Mouse (Mus musculus) G1E (cell line): ENCODE measurements at regions not wholly inside any gene's neighbourhood (a gene's known extent, or its start where the extent isn't known, plus 50 kb on each side); places are given as distances from the start of the nearest gene placed in this dataset.

ENCODE experiments used
- CTCF ChIP-seq: IDR thresholded peaks from 2 replicates; pipeline ENCODE4 v1.5.1; 2012; ENCODE audit warnings: low read depth, low read length, inconsistent platforms, mixed read lengths
- GATA1 ChIP-seq: IDR thresholded peaks from 2 replicates; pipeline ENCODE4 v1.6.1; 2012; ENCODE audit warnings: borderline replicate concordance, low read length, inconsistent platforms, mixed read lengths
- GATA2 ChIP-seq: IDR thresholded peaks from 2 replicates; pipeline ENCODE4 v1.6.1; 2012; ENCODE audit warnings: low read depth, low read length, inconsistent platforms, borderline replicate concordance
- POLR2AphosphoS5 ChIP-seq: IDR thresholded peaks from 2 replicates; pipeline ENCODE4 v1.6.1; 2012; ENCODE audit warnings: low read depth, low read length, inconsistent platforms; ENCODE audit not compliant: insufficient replicate concordance
- TAL1 ChIP-seq: conservative IDR thresholded peaks from 2 replicates; pipeline ENCODE4 v1.6.1; 2012; ENCODE audit warnings: low read depth, low read length, inconsistent platforms, mixed read lengths

- TF ChIP-seq CTCF (no peak), TAL1 (no peak), GATA1 (no peak), POLR2AphosphoS5 (no peak), GATA2 (no peak)
Observed at GRCm38 (mm10) chr9:47176044-47176443, 177.5 kb downstream of the Gm4791 start.
